Mouse (Mus musculus) testis, postnatal 14 days (tissue): ENCODE measurements around the gene Cd3g.
"Not testable (repeated sequence)": the region's sequence is repeated elsewhere in the genome, so short reads cannot be mapped to it uniquely, and the experiment has no call there.

Experiments
- DNase-seq: peaks from one replicate; pipeline ENCODE4 v3.0.0; 2021; ENCODE audit warnings: low spot score

Gene Cd3g

GRCm38 (mm10) chr9:44985721-44986161 lies 5.5 kb upstream of the Cd3g start:
- DNase-seq, result no peak

DNA sequence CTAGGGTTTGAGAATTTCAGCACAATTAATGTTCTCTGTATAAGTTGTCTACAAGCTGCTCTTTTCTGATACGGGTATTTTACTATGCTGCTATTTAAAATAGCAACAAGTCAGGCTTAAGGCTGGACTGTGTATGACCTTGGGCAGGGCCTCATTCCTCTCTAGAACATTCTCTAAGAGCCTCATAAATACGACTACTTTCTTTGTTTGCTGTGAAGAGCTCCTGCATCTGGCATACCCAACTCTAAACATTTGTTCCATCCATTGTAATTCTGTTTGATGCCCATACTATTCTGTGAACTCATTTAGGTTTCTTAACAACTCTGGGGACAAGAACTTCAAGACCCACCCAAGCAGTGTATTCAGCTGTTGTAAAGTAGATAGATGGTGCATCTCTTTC lies 2.8 kb upstream of the Cd3g start:
- no peak for DNase-seq

GRCm38 (mm10) chr9:44982531-44982930 lies 2.3 kb upstream of the Cd3g start:
- DNase-seq, result no peak

DNA sequence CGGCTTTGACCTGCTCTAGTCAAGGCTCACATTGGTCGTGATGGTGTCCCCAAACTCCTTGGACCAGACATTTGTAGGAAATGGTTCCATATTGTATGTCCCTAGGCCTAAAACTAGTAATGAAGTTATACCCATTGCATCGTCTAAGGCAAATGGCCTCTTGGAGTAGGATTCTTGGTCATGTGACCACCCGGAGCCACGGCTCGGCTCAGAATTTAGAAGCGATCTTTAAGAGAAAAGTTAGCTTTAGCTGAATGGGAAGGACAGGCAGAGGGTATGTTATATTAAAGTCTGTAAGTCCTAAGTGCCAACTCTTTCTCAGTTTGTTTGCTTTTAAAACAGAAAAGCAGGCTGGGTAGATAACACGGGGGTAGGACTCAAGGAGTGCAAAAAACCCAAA lies 1.9 kb upstream of the Cd3g start:
- no peak for DNase-seq

GRCm38 (mm10) chr9:44981676-44982075 lies 1.4 kb upstream of the Cd3g start, which contains the start of gene Cd3d:
Cd3d (plus strand) TSS chr9:44981786.
- DNase-seq, result no peak

- DNase-seq, result no peak
Observed at GRCm38 (mm10) chr9:44981104-44981503, 873 bp upstream of the Cd3g start.

- no peak for DNase-seq
Observed at GRCm38 (mm10) chr9:44979806-44980205, 425 bp downstream of the Cd3g start.

DNA sequence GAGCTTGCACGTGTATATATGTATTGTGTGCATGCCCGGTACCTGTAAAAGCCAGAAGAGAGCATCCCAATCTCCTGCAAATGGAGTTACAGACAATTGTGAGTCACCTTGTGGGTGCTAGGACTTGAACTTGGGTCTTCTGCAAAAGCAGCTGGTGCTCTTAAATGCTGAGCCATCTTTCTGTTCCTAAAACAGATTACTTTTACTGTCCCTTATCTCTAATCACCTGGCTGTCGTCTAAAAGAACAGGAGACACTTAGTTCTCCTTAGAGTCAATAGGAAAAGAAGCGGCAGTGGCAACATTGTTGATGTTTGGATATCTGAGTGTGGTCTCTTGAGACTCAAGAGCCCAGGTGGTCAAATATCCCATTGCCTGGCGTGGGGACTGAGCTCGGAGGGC lies 2.4 kb downstream of the Cd3g start:
- DNase-seq, result peak; percentile 39

- DNase-seq, result no peak
Observed at GRCm38 (mm10) chr9:44969450-44969849, 10.8 kb downstream of the Cd3g start.

DNA sequence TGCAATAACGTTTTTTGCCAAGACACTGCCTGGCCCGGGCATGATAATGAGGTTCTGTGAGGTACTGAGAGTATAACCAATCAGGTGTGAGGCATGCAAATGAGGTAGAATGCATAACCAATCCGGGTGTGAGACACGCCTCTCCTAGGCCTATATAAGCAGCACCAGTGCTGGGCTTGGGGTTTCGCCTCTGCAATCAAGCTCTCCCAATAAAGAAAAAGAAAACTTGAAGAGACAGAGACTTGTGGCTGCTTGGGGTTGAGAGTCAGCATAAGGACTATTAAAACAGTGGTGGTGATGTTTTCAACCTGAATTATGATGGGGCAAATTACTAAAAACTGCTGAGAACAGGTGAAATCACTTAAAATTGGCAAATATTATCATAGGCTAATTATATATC lies 12.5 kb downstream of the Cd3g start:
- not testable (repeated sequence) for DNase-seq

- peak; percentile 42 for DNase-seq
Observed at GRCm38 (mm10) chr9:44966815-44967242, 13.4 kb downstream of the Cd3g start.

DNA sequence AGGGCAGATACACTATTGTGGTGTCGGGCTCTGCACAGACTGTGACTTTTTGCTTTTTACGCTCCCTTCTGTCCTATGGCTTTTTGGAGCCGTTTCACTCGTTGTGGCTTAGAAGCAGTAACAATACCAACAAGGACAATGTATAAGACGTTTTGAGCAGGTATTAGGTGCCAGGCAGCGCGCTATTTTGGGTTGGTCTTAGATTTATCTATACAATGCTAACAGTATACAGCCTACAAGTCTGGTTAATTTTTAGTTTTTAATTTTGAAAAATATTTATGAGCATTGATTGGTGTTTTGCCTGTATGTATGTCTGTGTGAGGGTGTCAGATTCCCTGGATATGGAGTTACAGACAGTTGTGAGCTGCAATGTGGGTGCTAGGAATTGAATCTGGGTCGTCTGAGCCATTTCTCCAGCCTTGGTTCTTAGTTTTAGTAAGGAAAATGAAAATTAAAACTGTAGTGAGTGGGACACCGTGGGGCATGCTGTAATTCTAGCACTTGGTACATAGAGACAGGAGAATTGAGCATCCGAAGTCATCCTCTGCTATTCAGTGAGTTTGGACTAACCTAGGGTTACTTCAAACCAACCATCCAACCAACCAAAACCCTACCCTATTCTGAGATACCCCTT lies 14.3 kb downstream of the Cd3g start:
- no peak for DNase-seq

- DNase-seq, result peak; percentile 98
Observed at GRCm38 (mm10) chr9:44965126-44965832, 15.0 kb downstream of the Cd3g start, which contains the start of gene Ube4a. Ube4a (minus strand) TSS chr9:44965600.

DNA sequence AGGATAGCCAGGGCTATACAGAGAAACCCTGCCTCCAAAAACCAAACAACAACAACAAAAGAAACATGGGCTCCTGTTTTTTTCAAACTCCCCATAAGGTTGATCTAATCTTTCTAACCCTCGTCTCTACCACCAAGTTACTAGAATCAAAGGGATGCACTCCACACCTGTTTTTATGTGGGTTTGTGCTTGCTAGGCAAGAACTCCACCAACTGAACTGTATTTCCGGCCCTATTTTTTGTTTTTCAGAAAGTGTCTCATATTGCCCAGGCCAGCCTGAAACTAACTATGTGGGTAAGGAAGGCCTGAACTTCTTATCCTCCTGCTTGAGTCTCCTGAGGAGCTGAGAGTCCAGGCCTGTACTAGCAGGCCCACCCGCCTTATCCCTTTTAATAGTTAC lies 25.8 kb downstream of the Cd3g start:
- DNase-seq, result no peak

- DNase-seq, result no peak
Observed at GRCm38 (mm10) chr9:44947836-44948235, 32.4 kb downstream of the Cd3g start.

DNA sequence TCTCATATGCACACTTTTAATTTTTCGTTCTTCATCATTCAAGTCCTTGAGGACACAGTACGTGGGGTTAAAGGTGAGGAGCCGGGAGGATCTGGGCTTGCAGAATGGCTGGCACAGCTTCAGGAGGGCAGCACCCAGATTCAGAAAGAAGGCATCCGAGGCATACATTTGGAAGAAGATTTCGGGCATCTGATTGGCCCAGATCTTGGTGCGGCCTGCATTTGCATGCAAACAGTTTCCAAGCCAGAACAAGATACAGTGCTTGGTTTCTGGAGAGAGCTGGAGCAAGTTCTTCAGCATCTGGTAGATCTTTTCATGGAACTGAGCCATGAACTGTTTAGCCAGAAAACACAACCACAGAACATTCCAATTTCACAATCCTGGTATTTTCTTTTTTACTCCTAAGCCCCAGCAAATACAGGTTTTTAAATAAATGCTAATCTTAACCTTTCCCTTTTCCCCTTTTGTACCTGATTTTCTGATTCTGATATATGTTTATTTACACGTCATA lies 34.0 kb downstream of the Cd3g start:
- no peak for DNase-seq

DNA sequence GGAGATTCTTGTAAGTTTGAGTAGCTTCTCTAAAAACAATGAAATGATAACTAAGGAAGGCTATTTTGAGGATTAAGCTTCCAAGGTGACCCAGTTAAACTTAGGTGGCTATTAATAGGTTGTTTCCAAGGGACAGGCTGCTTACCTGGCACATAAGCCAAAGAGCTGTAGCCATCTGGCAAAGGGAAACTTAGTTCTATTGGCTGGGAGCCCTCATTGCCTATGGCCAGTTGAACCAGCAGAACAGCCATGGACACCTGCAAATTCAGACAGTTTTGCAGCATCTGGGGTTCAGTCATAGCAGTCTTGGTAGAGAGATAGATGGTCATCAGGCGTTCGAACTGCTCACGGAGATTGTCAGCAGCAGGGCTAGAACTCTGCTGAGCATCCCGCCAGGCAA lies 37.8 kb downstream of the Cd3g start:
- no peak for DNase-seq

DNA sequence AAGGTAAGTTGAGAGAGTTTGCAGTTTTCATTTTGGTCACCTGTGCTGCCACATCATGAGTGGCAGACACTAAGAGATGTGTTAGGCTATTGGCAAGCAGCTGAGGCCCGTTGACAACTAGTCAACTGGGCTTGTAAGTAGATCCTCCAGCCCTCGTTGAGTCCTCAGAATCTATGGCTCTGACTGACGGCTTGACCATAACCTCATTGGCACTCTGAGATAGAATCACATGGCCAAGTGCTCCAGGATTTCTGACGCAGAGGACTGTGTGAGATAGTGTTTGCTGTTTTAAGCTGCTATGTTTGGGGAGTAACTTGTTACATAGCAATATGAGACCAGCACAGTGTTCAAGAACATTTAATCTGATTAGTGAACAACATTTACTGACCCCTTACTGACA lies 38.5 kb downstream of the Cd3g start:
- no peak for DNase-seq

- no peak for DNase-seq
Observed at GRCm38 (mm10) chr9:44921543-44921942, 58.7 kb downstream of the Cd3g start.

- DNase-seq, result peak; percentile 41
Observed at GRCm38 (mm10) chr9:44921123-44921468, 59.1 kb downstream of the Cd3g start.

DNA sequence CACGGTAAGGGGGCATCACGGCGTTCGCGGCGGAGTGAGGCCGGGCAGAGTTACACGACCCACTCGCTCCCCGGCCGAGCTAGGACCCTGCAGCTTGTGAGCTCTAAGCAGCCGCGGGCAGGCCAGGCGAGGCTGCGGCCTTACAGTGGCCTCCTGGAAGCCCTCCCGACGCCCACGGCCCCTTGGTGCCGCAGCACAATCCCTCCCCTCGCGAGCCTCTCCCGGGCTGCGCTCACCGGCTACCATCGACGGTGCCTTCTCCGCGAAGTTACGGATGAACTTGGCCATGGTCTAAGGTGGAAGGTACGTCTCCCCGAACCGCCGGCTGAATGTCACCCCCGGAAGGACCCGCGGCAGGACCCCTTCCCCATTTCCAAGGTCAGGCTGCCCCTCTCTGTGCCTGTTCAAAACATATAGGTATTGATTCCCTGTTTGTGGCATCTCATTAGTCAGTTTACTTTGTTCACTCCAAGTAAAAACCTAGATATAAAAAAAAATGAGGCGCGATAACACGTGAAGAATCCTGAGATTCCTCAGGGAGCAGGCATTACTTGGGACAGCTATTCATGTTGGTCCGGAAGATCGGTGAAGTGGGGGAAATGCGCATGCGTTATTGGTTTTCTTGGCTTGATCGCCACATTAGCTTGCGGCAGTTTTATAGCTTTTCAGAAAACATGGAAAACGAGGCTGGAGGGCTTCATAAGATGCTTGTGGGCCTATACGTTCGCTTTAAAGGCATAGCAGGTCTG lies 59.7 kb downstream of the Cd3g start, which contains the start of gene Atp5l:
Gene Atp5l, minus strand, starts transcription at position 369 of the 749 bp plus-strand sequence.
- peak; percentile 87 for DNase-seq

GRCm38 (mm10) chr9:44919606-44920005 lies 60.6 kb downstream of the Cd3g start:
- no peak for DNase-seq
